Comparison of ENCODE assay signal across 9 mouse cellular contexts in genomic region chr17:15197361-15197760, GRCm38 (mm10).
"Had no signal": no experiment of that assay in that cellular context is flagged by ENCODE, and none has a peak within 500 bp of the region (broad histone marks: within the 10 kb centered on the region; RNA-seq: fewer than 3 reads in every experiment).

No protein-coding gene starts in this region.

- DNase-seq: liver, postnatal 0 days; lung, adult 2 months; lung, postnatal 14 days; lung, postnatal 36 days; midbrain, embryonic 14.5 days; right cerebral cortex, postnatal 14 days; thymus, adult 2 months; thymus, postnatal 25 days; thymus, postnatal 4 days had no signal
